Comparison of ENCODE assay signal across 24 mouse cellular contexts in the genomic region with DNA sequence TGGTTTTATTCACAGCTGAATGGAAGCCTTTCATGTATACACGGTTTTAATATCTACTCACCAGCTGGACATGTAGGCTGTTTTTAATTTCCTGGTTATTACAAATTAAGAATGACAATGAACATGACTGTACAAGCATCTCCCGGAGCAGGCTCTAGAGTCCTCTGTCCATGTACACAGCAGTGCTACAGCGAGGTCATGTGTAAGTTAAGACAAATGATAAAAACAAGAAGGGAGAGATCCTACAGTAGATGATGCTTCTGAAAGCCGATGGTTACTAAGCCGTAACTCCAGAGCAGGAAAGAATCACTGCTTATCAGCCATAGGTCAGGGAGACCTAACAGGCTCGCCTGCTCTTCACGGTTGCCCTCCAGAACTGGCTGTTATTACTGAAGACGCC. TPM values are rescaled to one million over a fixed set of nuclear protein-coding genes. Genes with fewer than 3 reads are reported as not detected.
DNase-seq lines count a peak whose midpoint lies in the region; ATAC-seq and TF ChIP-seq lines count a peak whose summit lies in the region.
"Had no signal": no experiment of that assay in that cellular context is flagged by ENCODE, and none has a peak within 500 bp of the region (broad histone marks: within the 10 kb centered on the region; RNA-seq: fewer than 3 reads in every experiment).

No protein-coding gene starts in this region.

- WGBS in hindbrain, embryonic 13.5 days = 94% methylated on average over 8 of the region's 8 CpGs
- 83% methylated on average over 8 of the region's 8 CpGs for WGBS in hindbrain, postnatal 0 days
- 93% methylated on average over 8 of the region's 8 CpGs for WGBS in midbrain, embryonic 13.5 days
- WGBS in midbrain, postnatal 0 days = 92% methylated on average over 8 of the region's 8 CpGs

- peaks cover 25% of the 10 kb centered on the region for H3K36me3 ChIP-seq in hindbrain, embryonic 13.5 days
- H3K36me3 ChIP-seq in hindbrain, postnatal 0 days (ENCODE audit: insufficient read depth, low read length) = peaks cover 22% of the 10 kb centered on the region; the same call in 1 of the 2 replicates
- H3K36me3 ChIP-seq in midbrain, embryonic 13.5 days = peaks cover 30% of the 10 kb centered on the region
- H3K36me3 ChIP-seq in midbrain, postnatal 0 days (ENCODE audit: insufficient read depth, low read length) = peaks cover 18% of the 10 kb centered on the region
- H3K36me3 ChIP-seq in myocyte (ENCODE audit: control insufficient read depth, insufficient read depth) = peaks cover 18% of the 10 kb centered on the region

- no peak overlapping the region for H3ac ChIP-seq in myocyte (ENCODE audit: control insufficient read depth, insufficient read length)

- H3K9me3 ChIP-seq in hindbrain, embryonic 13.5 days = no peaks in the 10 kb centered on the region
- H3K9me3 ChIP-seq in hindbrain, postnatal 0 days (ENCODE audit: low read length) = no peaks in the 10 kb centered on the region
- H3K9me3 ChIP-seq in midbrain, embryonic 13.5 days = no peaks in the 10 kb centered on the region
- H3K9me3 ChIP-seq in midbrain, postnatal 0 days (ENCODE audit: low read length) = no peaks in the 10 kb centered on the region
- H3K9me3 ChIP-seq: forebrain, embryonic 10.5 days; forebrain, embryonic 13.5 days; heart, embryonic 10.5 days; heart, embryonic 15.5 days had no signal

- H3K27me3 ChIP-seq in hindbrain, embryonic 13.5 days = no peaks in the 10 kb centered on the region
- no peaks in the 10 kb centered on the region for H3K27me3 ChIP-seq in hindbrain, postnatal 0 days (ENCODE audit: insufficient read depth, low read length)
- no peaks in the 10 kb centered on the region for H3K27me3 ChIP-seq in midbrain, embryonic 13.5 days
- no peaks in the 10 kb centered on the region for H3K27me3 ChIP-seq in midbrain, postnatal 0 days (ENCODE audit: insufficient read depth, low read length)
- H3K27me3 ChIP-seq in myocyte (ENCODE audit: control insufficient read depth, insufficient read depth, insufficient read length) = no peaks in the 10 kb centered on the region
- H3K27me3 ChIP-seq: forebrain, embryonic 13.5 days; heart, embryonic 15.5 days had no signal

- TF ChIP-seq CTCF in hindbrain, postnatal 0 days (IDR thresholded peaks at IDR 0.05; ENCODE audit: low read depth) = no peak
- no peak for TF ChIP-seq CTCF in midbrain, postnatal 0 days (IDR thresholded peaks at IDR 0.05)

- no peak overlapping the region for H3K4me2 ChIP-seq in hindbrain, embryonic 13.5 days
- H3K4me2 ChIP-seq in hindbrain, postnatal 0 days (ENCODE audit: low read depth, low read length) = no peak overlapping the region
- H3K4me2 ChIP-seq in midbrain, embryonic 13.5 days (replicated peaks) = no peak overlapping the region
- no peak overlapping the region for H3K4me2 ChIP-seq in midbrain, postnatal 0 days (ENCODE audit: low read depth, low read length, poor library complexity, severe bottlenecking)
- peak overlapping the region; percentile 35 for H3K4me2 ChIP-seq in myocyte (ENCODE audit: low read depth)
- H3K4me2 ChIP-seq: forebrain, embryonic 13.5 days; heart, embryonic 15.5 days; hindbrain, embryonic 14.5 days had no signal

- TF ChIP-seq POLR2A in myocyte (IDR thresholded peaks at IDR 0.05; ENCODE audit: insufficient read length, low read depth) = no peak

- peaks cover 30% of the 10 kb centered on the region for H3K4me1 ChIP-seq in hindbrain, embryonic 13.5 days (replicated peaks)
- peaks cover 10% of the 10 kb centered on the region for H3K4me1 ChIP-seq in hindbrain, postnatal 0 days (ENCODE audit: insufficient read depth, low read length)
- peaks cover 33% of the 10 kb centered on the region for H3K4me1 ChIP-seq in midbrain, embryonic 13.5 days (replicated peaks)
- peaks cover 9% of the 10 kb centered on the region for H3K4me1 ChIP-seq in midbrain, postnatal 0 days (ENCODE audit: insufficient read depth, low read length)

- no peak for ATAC-seq in hindbrain, embryonic 13.5 days (ENCODE audit: low FRiP score)
- ATAC-seq in hindbrain, postnatal 0 days = no peak
- ATAC-seq in midbrain, embryonic 13.5 days = no peak
- ATAC-seq in midbrain, postnatal 0 days (ENCODE audit: low FRiP score) = no peak
- ATAC-seq: activated CD4-positive, CD25-positive, alpha-beta regulatory T cell, adult 4 months; CD4-positive, CD25-positive, alpha-beta regulatory T cell, adult 4 months; forebrain, embryonic 13.5 days; forebrain, embryonic 16.5 days had no signal

- peaks cover 49% of the 10 kb centered on the region for H3K79me2 ChIP-seq in myocyte (ENCODE audit: control insufficient read depth, insufficient read depth)

- no peak overlapping the region for H3K27ac ChIP-seq in hindbrain, embryonic 13.5 days
- no peak overlapping the region for H3K27ac ChIP-seq in hindbrain, postnatal 0 days
- no peak overlapping the region for H3K27ac ChIP-seq in midbrain, embryonic 13.5 days
- no peak overlapping the region for H3K27ac ChIP-seq in midbrain, postnatal 0 days (ENCODE audit: low read depth, low read length)
- H3K27ac ChIP-seq: forebrain, embryonic 10.5 days; forebrain, embryonic 13.5 days; heart, adult 2 months; heart, embryonic 10.5 days; heart, embryonic 15.5 days; hindbrain, embryonic 10.5 days; hindbrain, embryonic 14.5 days had no signal

- H3K9ac ChIP-seq in hindbrain, embryonic 13.5 days = peak overlapping the region; percentile 5; the same call in 1 of the 2 replicates
- H3K9ac ChIP-seq in hindbrain, postnatal 0 days (replicated peaks; ENCODE audit: low read length) = no peak overlapping the region
- H3K9ac ChIP-seq in midbrain, embryonic 13.5 days (replicated peaks) = 0 out of 2 replicates have a peak overlapping the region, but pooled peaks have one; percentile 36
- H3K9ac ChIP-seq in midbrain, postnatal 0 days (replicated peaks; ENCODE audit: low read length, poor library complexity, severe bottlenecking) = no peak overlapping the region
- H3K9ac ChIP-seq: forebrain, embryonic 13.5 days; heart, embryonic 15.5 days had no signal

- DNase-seq in hindbrain, postnatal 0 days (ENCODE audit: low spot score) = no peak
- no peak for DNase-seq in midbrain, postnatal 0 days (ENCODE audit: low spot score)
- no peak for DNase-seq in cerebellum, adult 9-10 months
- DNase-seq: adrenal gland, adult 8-10 months; adrenal gland, postnatal 25 days; cerebellum, adult 11-12 months; cerebellum, adult 8-10 months; cerebellum, postnatal 14 days; gastrocnemius, postnatal 10 days; heart, adult 2 months; heart, postnatal 10 days; heart, postnatal 36 days had no signal

- no peak overlapping the region for H3K4me3 ChIP-seq in hindbrain, embryonic 13.5 days
- no peak overlapping the region for H3K4me3 ChIP-seq in hindbrain, postnatal 0 days (ENCODE audit: low read length)
- H3K4me3 ChIP-seq in midbrain, embryonic 13.5 days (replicated peaks) = no peak overlapping the region
- no peak overlapping the region for H3K4me3 ChIP-seq in midbrain, postnatal 0 days (ENCODE audit: low read depth, low read length)
- H3K4me3 ChIP-seq in myocyte = no peak overlapping the region
- H3K4me3 ChIP-seq: forebrain, embryonic 10.5 days; forebrain, embryonic 13.5 days; heart, adult 2 months; heart, embryonic 10.5 days; heart, embryonic 15.5 days; hindbrain, embryonic 10.5 days had no signal

TF ChIP-seq in myocyte, 11 proteins besides CTCF, POLR2A, EP300 and RAD21:
- no peak for TF ChIP-seq E2F4 (IDR thresholded peaks at IDR 0.05; ENCODE audit: insufficient read depth)
- no peak for TF ChIP-seq MYOD1 (IDR thresholded peaks at IDR 0.05; ENCODE audit: control insufficient read depth in 1 of 3, insufficient read length in 2 of 3, low read depth in 2 of 3)
- no peak for TF ChIP-seq REST (IDR thresholded peaks at IDR 0.05; ENCODE audit: insufficient read depth, insufficient read length)
- no peak for TF ChIP-seq MAX (IDR thresholded peaks at IDR 0.05; ENCODE audit: low read depth)
- no peak for TF ChIP-seq POLR2AphosphoS2 (IDR thresholded peaks at IDR 0.05; ENCODE audit: insufficient read length, low read depth)
- no peak for TF ChIP-seq CEBPB (IDR thresholded peaks at IDR 0.05; ENCODE audit: insufficient read depth, poor library complexity, severe bottlenecking)
- no peak for TF ChIP-seq MYOG (IDR thresholded peaks at IDR 0.05; ENCODE audit: control insufficient read depth in 1 of 3, insufficient read depth in 1 of 3, insufficient read length in 2 of 3, low read depth in 2 of 3)
- no peak for TF ChIP-seq SRF (IDR thresholded peaks at IDR 0.05; ENCODE audit: control insufficient read depth, insufficient read length, low read depth)
- TF ChIP-seq TCF12 (IDR thresholded peaks at IDR 0.05; ENCODE audit: insufficient read depth, poor library complexity, severe bottlenecking) = no peak
- no peak for TF ChIP-seq TCF3 (IDR thresholded peaks at IDR 0.05; ENCODE audit: insufficient read length, low read depth)
- no peak for TF ChIP-seq USF1 (IDR thresholded peaks at IDR 0.05; ENCODE audit: low read depth)

RNA-seq across cellular contexts. Expression of a gene that starts 3.0 kb away (rescaled TPM):
- polyA plus RNA-seq in hindbrain, embryonic 13.5 days (2015; fragmentation: Nextera tagmentation; extraction: Ambion mirVana) = 26.1 and 27.0 TPM in 2 replicates
- total RNA-seq in hindbrain, postnatal 0 days (2014; rRNA removed) = 9.5 and 16.1 TPM in 2 replicates
- 17.5 and 18.4 TPM in 2 replicates for polyA plus RNA-seq in hindbrain, postnatal 0 days (2015; fragmentation: Nextera tagmentation; extraction: Ambion mirVana)
- 28.4 and 28.8 TPM in 2 replicates for polyA plus RNA-seq in midbrain, embryonic 13.5 days (2015; fragmentation: Nextera tagmentation; extraction: Ambion mirVana)
- total RNA-seq in midbrain, postnatal 0 days (2014; rRNA removed) = 14.6 and 17.5 TPM in 2 replicates
- 14.4 and 15.5 TPM in 2 replicates for polyA plus RNA-seq in midbrain, postnatal 0 days (2015; fragmentation: Nextera tagmentation; extraction: Ambion mirVana)
- 5.4 TPM for polyA plus RNA-seq in myocyte (2012; fragmentation: generic; extraction: Trizol)

RNA-seq across cellular contexts. Expression of a gene that starts 36.3 kb away (rescaled TPM):
- 7.8 and 8.6 TPM in 2 replicates for polyA plus RNA-seq in hindbrain, embryonic 13.5 days (2015; fragmentation: Nextera tagmentation; extraction: Ambion mirVana)
- total RNA-seq in hindbrain, postnatal 0 days (2014; rRNA removed) = 3.0 and 4.9 TPM in 2 replicates
- 3.7 and 4.8 TPM in 2 replicates for polyA plus RNA-seq in hindbrain, postnatal 0 days (2015; fragmentation: Nextera tagmentation; extraction: Ambion mirVana)
- polyA plus RNA-seq in midbrain, embryonic 13.5 days (2015; fragmentation: Nextera tagmentation; extraction: Ambion mirVana) = 9.2 and 10.2 TPM in 2 replicates
- total RNA-seq in midbrain, postnatal 0 days (2014; rRNA removed) = 3.3 and 5.3 TPM in 2 replicates
- polyA plus RNA-seq in midbrain, postnatal 0 days (2015; fragmentation: Nextera tagmentation; extraction: Ambion mirVana) = 5.0 and 5.5 TPM in 2 replicates
- polyA plus RNA-seq in myocyte (2012; fragmentation: generic; extraction: Trizol) = 0.97 TPM

RNA-seq across cellular contexts. Expression of a gene that starts 59.2 kb away (rescaled TPM):
- polyA plus RNA-seq in hindbrain, embryonic 13.5 days (2015; fragmentation: Nextera tagmentation; extraction: Ambion mirVana) = 2.4 and 3.0 TPM in 2 replicates
- total RNA-seq in hindbrain, postnatal 0 days (2014; rRNA removed) = 3.0 and 6.3 TPM in 2 replicates
- 0.93 and 1.4 TPM in 2 replicates for polyA plus RNA-seq in hindbrain, postnatal 0 days (2015; fragmentation: Nextera tagmentation; extraction: Ambion mirVana)
- polyA plus RNA-seq in midbrain, embryonic 13.5 days (2015; fragmentation: Nextera tagmentation; extraction: Ambion mirVana) = 2.3 and 2.4 TPM in 2 replicates
- 3.6 and 5.9 TPM in 2 replicates for total RNA-seq in midbrain, postnatal 0 days (2014; rRNA removed)
- 0.99 and 1.2 TPM in 2 replicates for polyA plus RNA-seq in midbrain, postnatal 0 days (2015; fragmentation: Nextera tagmentation; extraction: Ambion mirVana)
- 0.43 TPM for polyA plus RNA-seq in myocyte (2012; fragmentation: generic; extraction: Trizol)

Comparison
In these comparisons a context has a peak if more than half of its experiments do, and no peak if none do; other contexts are left out.
1. H3K9ac ChIP-seq: peak in hindbrain, embryonic 13.5 days (single experiment) and midbrain, embryonic 13.5 days (single experiment); none in hindbrain, postnatal 0 days (single experiment) and midbrain, postnatal 0 days (single experiment).